Mouse (Mus musculus): ENCODE results near the gene Lrrc8b. TPM values are rescaled to one million over a fixed set of nuclear protein-coding genes. Genes with fewer than 3 reads are reported as not detected.
A peak's percentile ranks its signal among the peaks of the same experiment; 100 is the strongest.

The Lrrc8b gene
- total RNA-seq, 1 experiment: 3.4 TPM

GRCm38 (mm10) chr5:105496133-105496532, 80.6 kb downstream of the Lrrc8b start:
- Histone ChIP-seq H3K4me3 (ENCODE audit: insufficient read depth in 1 of 2, low read depth in 1 of 2, low read length in 2 of 2, poor library complexity in 1 of 2, severe bottlenecking in 1 of 2) (no peak overlapping the region), H3K4me1 (ENCODE audit: control insufficient read depth in 2 of 2, insufficient read depth in 2 of 2, low read length in 2 of 2, poor library complexity in 1 of 2) (peaks cover 9 to 31% of the 10 kb centered on the region in 2 experiments; a peak in 3 of 4 replicates), H3K9ac (ENCODE audit: insufficient read depth, low read depth, low read length, poor library complexity, severe bottlenecking) (no peak overlapping the region), H3K9me3 (ENCODE audit: control insufficient read depth, insufficient read depth, low read depth, low read length) (no peaks in the 10 kb centered on the region), H3K27ac (ENCODE audit: insufficient read depth, low read depth, low read length, poor library complexity, severe bottlenecking) (no peak overlapping the region), H3K36me3 (ENCODE audit: control insufficient read depth, insufficient read depth, low read length, poor library complexity, severe bottlenecking) (no peaks in the 10 kb centered on the region)
- in situ Hi-C loops (cut with MboI; ENCODE audit: low sequenced_read_pairs in 2 of 2, unreplicated experiment in 2 of 2): no loop called here
- no peak for DNase-seq (ENCODE audit: low read depth, low spot score)
- TF ChIP-seq ZC3H11A (IDR thresholded peaks at IDR 0.05; ENCODE audit: borderline replicate concordance, low read depth, low read length) (no peak), HCFC1 (IDR thresholded peaks at IDR 0.05; ENCODE audit: borderline replicate concordance, insufficient read depth, low read length) (no peak), ZNF384 (IDR thresholded peaks at IDR 0.05; ENCODE audit: low read depth, low read length) (no peak), MAFK (IDR thresholded peaks at IDR 0.05; ENCODE audit: insufficient read depth, low read depth, low read length) (no peak), CHD2 (IDR thresholded peaks at IDR 0.05; ENCODE audit: low read depth, low read length) (no peak)

- H3K9me3 ChIP-seq (ENCODE audit: control insufficient read depth, insufficient read depth, low read depth, low read length): no peaks in the 10 kb centered on the region
- no peak overlapping the region for H3K27ac ChIP-seq (ENCODE audit: insufficient read depth, low read depth, low read length, poor library complexity, severe bottlenecking)
- peaks cover 9 to 35% of the 10 kb centered on the region in 2 experiments; a peak in 3 of 4 replicates for H3K4me1 ChIP-seq (ENCODE audit: control insufficient read depth in 2 of 2, insufficient read depth in 2 of 2, low read length in 2 of 2, poor library complexity in 1 of 2)
- no peak overlapping the region for H3K9ac ChIP-seq (ENCODE audit: insufficient read depth, low read depth, low read length, poor library complexity, severe bottlenecking)
- DNase-seq (ENCODE audit: low read depth, low spot score): no peak
- in situ Hi-C loops (cut with MboI; ENCODE audit: low sequenced_read_pairs in 2 of 2, unreplicated experiment in 2 of 2): no loop called here
- H3K36me3 ChIP-seq (ENCODE audit: control insufficient read depth, insufficient read depth, low read length, poor library complexity, severe bottlenecking): no peaks in the 10 kb centered on the region
- TF ChIP-seq MAFK (IDR thresholded peaks at IDR 0.05; ENCODE audit: insufficient read depth, low read depth, low read length) (no peak), ZC3H11A (IDR thresholded peaks at IDR 0.05; ENCODE audit: borderline replicate concordance, low read depth, low read length) (no peak), ZNF384 (IDR thresholded peaks at IDR 0.05; ENCODE audit: low read depth, low read length) (no peak), HCFC1 (IDR thresholded peaks at IDR 0.05; ENCODE audit: borderline replicate concordance, insufficient read depth, low read length) (no peak), CHD2 (IDR thresholded peaks at IDR 0.05; ENCODE audit: low read depth, low read length) (no peak)
- H3K4me3 ChIP-seq (ENCODE audit: insufficient read depth in 1 of 2, low read depth in 1 of 2, low read length in 2 of 2, poor library complexity in 1 of 2, severe bottlenecking in 1 of 2): no peak overlapping the region
These were observed 81.0 kb downstream of the Lrrc8b start for GRCm38 (mm10) chr5:105496586-105496985.

DNA sequence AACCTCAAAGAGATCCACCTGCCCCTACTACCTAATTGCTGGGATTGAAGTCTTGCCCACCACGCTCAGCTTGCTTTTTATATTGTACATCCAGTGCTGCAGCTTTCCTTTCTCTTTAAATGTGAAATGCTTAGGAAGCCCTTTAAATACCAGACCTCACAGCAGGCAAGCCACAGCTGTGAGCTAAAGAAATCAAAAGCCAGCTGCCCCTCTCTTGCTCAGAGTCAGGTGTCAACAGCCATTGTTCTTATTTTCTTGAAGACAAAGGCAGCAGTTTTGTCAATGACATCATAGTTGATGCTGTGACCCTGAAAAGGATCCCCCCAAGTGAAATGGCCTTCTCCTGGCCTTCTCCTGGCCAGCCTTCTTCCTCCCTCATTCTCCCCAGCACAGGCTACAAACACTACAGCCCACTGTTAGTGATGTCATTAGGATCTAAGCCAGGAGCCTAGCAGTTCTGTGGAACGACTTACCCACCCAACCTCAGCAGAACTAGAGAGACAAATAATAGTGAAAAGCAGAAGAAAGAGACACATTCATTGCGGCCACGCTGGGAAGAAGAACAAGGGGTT, 82.9 kb downstream of the Lrrc8b start:
- TF ChIP-seq HCFC1 (IDR thresholded peaks at IDR 0.05; ENCODE audit: borderline replicate concordance, insufficient read depth, low read length): no peak
- no peak for DNase-seq (ENCODE audit: low read depth, low spot score)
- Histone ChIP-seq H3K9me3 (ENCODE audit: control insufficient read depth, insufficient read depth, low read depth, low read length) (no peaks in the 10 kb centered on the region), H3K4me3 (ENCODE audit: insufficient read depth in 1 of 2, low read depth in 1 of 2, low read length in 2 of 2, poor library complexity in 1 of 2, severe bottlenecking in 1 of 2) (no peak overlapping the region), H3K36me3 (ENCODE audit: control insufficient read depth, insufficient read depth, low read length, poor library complexity, severe bottlenecking) (no peaks in the 10 kb centered on the region), H3K27ac (ENCODE audit: insufficient read depth, low read depth, low read length, poor library complexity, severe bottlenecking) (peak overlapping the region; percentile 16; the same call in 1 of the 2 replicates), H3K4me1 (ENCODE audit: control insufficient read depth in 2 of 2, insufficient read depth in 2 of 2, low read length in 2 of 2, poor library complexity in 1 of 2) (peaks cover 9 to 35% of the 10 kb centered on the region in 2 experiments; a peak in 3 of 4 replicates), H3K9ac (ENCODE audit: insufficient read depth, low read depth, low read length, poor library complexity, severe bottlenecking) (no peak overlapping the region)
- in situ Hi-C loops (cut with MboI; ENCODE audit: low sequenced_read_pairs in 2 of 2, unreplicated experiment in 2 of 2): no loop called here

- H3K9me3 ChIP-seq (ENCODE audit: control insufficient read depth, insufficient read depth, low read depth, low read length): no peaks in the 10 kb centered on the region
- H3K4me1 ChIP-seq (ENCODE audit: control insufficient read depth in 2 of 2, insufficient read depth in 2 of 2, low read length in 2 of 2, poor library complexity in 1 of 2): peaks cover 9 to 35% of the 10 kb centered on the region in 2 experiments; a peak in 3 of 4 replicates
- no peak for TF ChIP-seq ZNF384 (IDR thresholded peaks at IDR 0.05; ENCODE audit: low read depth, low read length)
- TF ChIP-seq MAFK (IDR thresholded peaks at IDR 0.05; ENCODE audit: insufficient read depth, low read depth, low read length): no peak
- TF ChIP-seq HCFC1 (IDR thresholded peaks at IDR 0.05; ENCODE audit: borderline replicate concordance, insufficient read depth, low read length): no peak
- TF ChIP-seq ZC3H11A (IDR thresholded peaks at IDR 0.05; ENCODE audit: borderline replicate concordance, low read depth, low read length): no peak
- no peak for TF ChIP-seq CHD2 (IDR thresholded peaks at IDR 0.05; ENCODE audit: low read depth, low read length)
- in situ Hi-C loops (cut with MboI; ENCODE audit: low sequenced_read_pairs in 2 of 2, unreplicated experiment in 2 of 2): no loop called here
- H3K36me3 ChIP-seq (ENCODE audit: control insufficient read depth, insufficient read depth, low read length, poor library complexity, severe bottlenecking): no peaks in the 10 kb centered on the region
- H3K4me3 ChIP-seq (ENCODE audit: insufficient read depth in 1 of 2, low read depth in 1 of 2, low read length in 2 of 2, poor library complexity in 1 of 2, severe bottlenecking in 1 of 2): no peak overlapping the region
- H3K9ac ChIP-seq (ENCODE audit: insufficient read depth, low read depth, low read length, poor library complexity, severe bottlenecking): no peak overlapping the region
- no peak for DNase-seq (ENCODE audit: low read depth, low spot score)
- H3K27ac ChIP-seq (ENCODE audit: insufficient read depth, low read depth, low read length, poor library complexity, severe bottlenecking): no peak overlapping the region
These were observed 83.8 kb downstream of the Lrrc8b start for GRCm38 (mm10) chr5:105499396-105499795.

Data from ES-E14 (cell line).